Mouse (Mus musculus): Measurements from ENCODE around the gene Srek1ip1.

GRCm38 (mm10) chr13:104794421-104794820, 2.1 kb downstream of the Srek1ip1 start:
- no peak for TF ChIP-seq CTCF (IDR thresholded peaks at IDR 0.05; ENCODE audit: borderline replicate concordance, insufficient read depth, low read length)
- no peak for TF ChIP-seq POLR2A (IDR thresholded peaks at IDR 0.05; ENCODE audit: low read depth, low read length)

All from embryonic fibroblast, embryonic 13.5 days (primary cell).